Mouse (Mus musculus): ENCODE data around the gene Mif4gd.

GRCm38 (mm10) chr11:115579080-115579479 lies 33.7 kb downstream of the Mif4gd start:
- TF ChIP-seq POLR2A (IDR thresholded peaks at IDR 0.05; ENCODE audit: control insufficient read depth, low read depth, low read length) (no peak), CTCF (IDR thresholded peaks at IDR 0.05; ENCODE audit: control insufficient read depth, insufficient read depth, insufficient replicate concordance, low read depth, low read length) (no peak)

Measured in testis, adult 2 months (tissue).